Mouse (Mus musculus) bone marrow macrophage, adult 2 months (primary cell): ENCODE data around the gene Tspan7.

ENCODE experiments used
- CTCF ChIP-seq: IDR thresholded peaks from 2 replicates; pipeline ENCODE4 v1.5.1; 2012; ENCODE audit warnings: low read depth, mild to moderate bottlenecking, low read length, moderate library complexity
- POLR2A ChIP-seq: IDR thresholded peaks from 2 replicates; pipeline ENCODE4 v1.6.1; 2012; ENCODE audit warnings: mild to moderate bottlenecking, low read depth, low read length, borderline replicate concordance

- no peak for TF ChIP-seq CTCF
- TF ChIP-seq POLR2A: no peak
Measured at GRCm38 (mm10) chrX:10498580-10498979, 13.6 kb downstream of the Tspan7 start.
